Mouse (Mus musculus): Measurements from ENCODE around the gene BC051665.

Gene BC051665

DNA sequence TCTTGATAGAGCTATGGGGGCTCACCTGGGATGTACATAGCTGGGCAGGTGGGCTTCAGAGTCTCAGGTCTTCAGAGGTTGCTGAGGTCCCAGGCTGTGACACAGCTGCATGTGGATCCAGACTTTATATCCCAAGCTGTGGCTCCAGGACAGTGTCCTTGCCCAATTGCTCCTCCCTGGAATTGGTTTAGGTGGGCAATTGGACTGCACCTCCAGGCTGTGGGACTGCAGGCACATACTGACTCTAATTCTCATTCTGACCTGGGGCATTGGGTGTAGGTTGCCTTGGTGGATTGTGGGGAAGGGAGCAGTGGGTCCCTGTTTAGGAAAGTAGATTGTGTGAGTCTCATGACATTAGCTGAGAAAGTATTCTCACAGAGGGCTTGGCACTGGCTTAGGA lies at the start of gene BC051665:
TSS of gene BC051665 (minus strand) at position 101 of the 400 bp plus-strand sequence.
- no peak for DNase-seq (ENCODE audit: low read depth, low spot score)

DNA sequence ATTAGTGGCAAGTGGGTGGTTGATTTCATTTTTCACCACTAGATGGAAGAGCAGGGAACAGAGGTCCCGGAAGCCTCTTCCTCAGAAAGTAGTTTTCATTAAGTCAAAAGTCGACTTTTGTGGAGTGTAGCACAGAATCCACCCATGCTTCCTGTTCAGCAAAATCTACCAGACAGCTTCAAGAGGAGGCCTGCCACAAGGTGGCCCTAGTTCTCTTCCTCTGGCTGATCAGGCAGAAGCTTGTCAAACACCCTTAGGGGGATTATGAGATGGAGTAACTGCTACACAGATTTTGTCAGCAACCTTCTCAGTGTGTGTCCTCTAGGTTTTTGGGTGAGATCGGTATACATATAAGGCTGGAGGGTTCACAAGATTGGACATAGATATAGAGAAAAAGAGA lies 39.9 kb upstream of the BC051665 start:
- DNase-seq (ENCODE audit: low read depth, low spot score) = peak; percentile 9

DNA sequence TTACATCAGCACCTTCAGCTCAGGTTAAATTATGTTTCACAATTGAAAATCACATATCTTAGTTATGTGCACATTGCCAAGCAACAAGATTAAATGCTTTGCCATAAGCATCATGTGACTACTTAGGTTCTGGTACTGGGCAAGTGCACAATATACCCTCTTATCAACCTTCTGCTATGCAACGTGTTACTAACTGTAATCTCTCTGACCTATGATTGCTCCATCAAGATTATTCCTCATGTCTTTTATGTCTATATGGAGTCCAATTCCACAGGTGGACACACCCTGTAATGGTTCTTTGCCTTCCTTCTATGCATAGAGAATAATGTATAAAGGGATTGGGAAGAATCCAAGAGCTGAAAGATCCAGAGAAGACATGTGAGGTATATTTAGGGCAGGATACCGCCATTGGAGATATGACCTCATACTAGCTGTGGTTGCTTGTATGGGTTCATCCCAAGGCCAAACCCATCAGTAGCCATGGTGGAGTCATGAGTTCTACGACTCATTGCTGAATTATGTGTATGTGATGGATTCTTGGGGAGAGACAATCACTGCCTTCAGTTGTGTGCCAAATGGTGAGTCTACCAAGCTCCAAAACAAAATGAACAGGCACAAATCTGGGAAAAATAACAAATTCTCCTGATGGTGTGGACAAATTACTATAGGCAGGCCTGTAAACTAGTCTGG lies 34.5 kb upstream of the BC051665 start:
- DNase-seq (ENCODE audit: low read depth, low spot score) = no peak

DNA sequence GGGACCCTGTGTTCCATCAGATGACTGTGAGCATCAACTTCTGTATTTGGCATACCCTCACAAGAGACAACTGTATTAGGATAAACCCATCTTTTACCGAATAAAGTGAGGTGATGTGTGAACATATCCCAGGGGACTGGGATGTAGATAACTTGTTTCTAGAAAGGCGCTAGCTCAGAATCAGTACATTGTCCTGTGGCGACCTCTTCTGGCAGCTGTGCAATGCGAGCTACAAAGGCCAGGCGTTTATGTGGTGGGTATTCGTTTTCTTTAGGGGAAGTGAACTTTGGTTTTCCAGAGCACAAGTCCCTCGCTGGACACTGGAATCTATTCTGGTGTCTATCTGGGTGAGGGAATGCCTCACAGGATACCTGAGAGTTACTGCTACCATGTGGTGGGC lies 33.3 kb upstream of the BC051665 start:
- peak; percentile 49 for DNase-seq (ENCODE audit: low read depth, low spot score)

DNA sequence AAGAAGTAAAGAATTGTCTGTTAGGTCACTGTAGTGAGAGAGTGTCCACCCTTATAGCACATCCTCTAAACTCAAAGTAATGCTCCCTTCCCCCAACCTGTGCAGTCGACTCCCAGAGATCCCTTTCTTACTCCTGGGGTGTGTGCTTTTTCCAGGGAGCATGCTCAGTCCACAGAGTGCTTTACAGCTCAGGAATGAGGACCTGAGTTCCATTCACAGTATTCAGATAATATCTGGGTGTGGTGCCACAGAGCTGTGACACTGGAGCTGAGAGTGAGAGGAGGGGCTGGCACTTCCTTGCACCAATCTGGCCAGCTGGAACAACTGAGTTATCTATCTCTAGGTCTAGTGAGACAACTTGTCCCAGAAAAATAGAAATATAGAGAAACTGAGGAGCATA lies 27.6 kb upstream of the BC051665 start:
- no peak for DNase-seq (ENCODE audit: low read depth, low spot score)

DNA sequence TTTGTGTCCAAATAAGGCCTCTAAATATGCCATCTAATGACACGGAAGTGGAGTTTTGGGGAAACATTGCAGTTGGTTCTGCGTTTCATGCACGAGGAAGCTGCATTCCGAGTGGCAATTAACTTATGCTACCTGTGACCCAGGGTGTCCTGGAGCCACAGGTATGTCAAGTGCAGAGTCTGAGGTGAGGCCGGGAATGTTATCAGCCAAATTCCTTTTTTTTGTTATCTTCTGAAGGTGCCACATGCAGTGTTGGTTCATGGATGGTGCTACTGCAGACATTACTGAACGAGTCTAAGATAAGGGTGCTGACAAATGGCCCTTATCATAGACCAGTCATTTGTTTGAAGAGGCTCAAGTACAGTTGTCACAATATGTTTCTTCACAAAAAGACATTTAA lies 26.6 kb upstream of the BC051665 start:
- no peak for DNase-seq (ENCODE audit: low read depth, low spot score)

DNA sequence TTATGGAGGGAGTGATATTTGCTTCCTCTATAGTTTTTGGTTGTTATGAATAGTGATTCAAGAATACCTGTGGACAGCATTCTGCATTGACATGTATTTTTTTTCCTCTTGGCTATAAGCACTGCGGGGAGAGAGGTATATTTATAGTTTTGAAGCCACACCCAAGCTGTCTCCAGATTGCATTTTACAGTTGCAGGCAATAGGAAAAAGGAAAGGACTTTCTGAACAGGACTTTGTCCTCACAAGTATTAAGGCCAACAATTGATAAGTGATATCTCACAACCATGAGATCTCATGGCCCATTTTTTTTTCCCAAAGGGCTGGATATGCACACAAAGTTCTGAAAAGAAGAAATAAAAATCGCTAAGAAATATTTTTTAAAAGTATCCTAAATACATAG lies 23.5 kb upstream of the BC051665 start:
- no peak for DNase-seq (ENCODE audit: low read depth, low spot score)

DNA sequence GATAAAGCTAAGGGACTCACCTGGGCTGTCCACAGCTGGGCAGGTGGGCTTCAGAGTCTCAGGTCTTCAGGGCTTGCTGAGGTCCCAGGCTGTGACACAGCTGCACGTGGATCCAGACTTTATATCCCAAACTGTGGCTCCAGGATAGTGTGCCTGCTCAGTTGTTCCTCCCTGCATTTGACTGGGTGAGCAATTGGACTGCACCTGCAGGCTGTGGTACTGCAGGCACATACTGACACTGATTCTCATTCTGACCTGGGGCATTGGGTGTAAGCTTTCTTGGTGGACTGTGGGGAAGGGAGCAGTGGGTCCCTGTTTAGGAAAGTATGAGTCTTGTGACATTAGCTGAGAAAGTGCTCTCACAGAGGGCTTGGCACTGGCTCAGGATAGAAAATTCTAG lies 16.6 kb upstream of the BC051665 start, which contains the start of gene Ctsll3:
TSS of gene Ctsll3 (minus strand) at position 101 of the 400 bp plus-strand sequence.
- DNase-seq (ENCODE audit: low read depth, low spot score) = no peak

DNA sequence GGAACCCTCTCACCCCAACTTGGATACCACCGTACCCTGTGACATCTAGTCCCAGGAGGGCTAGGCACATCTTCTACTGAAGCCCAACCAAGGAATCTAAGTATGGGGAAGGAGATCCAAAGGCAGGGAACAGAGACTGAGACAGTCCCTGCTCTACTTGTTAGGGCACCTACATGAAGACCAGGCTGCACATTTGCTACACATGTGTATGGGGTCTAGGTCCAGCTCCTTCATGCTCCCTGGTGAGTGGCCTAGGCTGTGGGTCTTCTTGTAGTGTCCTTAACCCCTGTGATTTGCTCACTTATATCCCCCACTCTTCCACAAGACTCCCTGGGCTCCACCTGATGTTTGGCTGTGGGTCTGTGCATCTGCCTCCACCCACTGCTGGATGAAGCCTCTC lies 3.3 kb upstream of the BC051665 start:
- DNase-seq (ENCODE audit: low read depth, low spot score) = no peak

DNA sequence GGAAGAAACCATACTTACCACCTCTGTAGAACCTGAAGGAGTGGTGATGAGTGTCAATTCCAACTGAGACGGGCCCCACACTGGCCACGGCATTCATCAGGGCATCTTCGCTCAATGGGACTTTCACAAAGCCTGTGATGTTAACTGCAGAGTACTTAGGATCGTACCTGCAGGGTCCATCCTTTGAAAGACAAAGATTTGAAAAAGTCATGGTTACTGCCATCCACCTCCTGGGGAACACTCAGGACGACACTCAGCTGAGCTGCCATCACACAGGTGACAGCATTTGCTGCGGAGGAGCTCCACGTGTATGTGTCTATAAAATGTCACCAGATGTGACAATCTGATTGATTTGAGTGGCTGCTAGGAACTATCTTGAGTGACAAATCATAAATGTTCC lies 2.9 kb downstream of the BC051665 start:
- no peak for DNase-seq (ENCODE audit: low read depth, low spot score)

DNA sequence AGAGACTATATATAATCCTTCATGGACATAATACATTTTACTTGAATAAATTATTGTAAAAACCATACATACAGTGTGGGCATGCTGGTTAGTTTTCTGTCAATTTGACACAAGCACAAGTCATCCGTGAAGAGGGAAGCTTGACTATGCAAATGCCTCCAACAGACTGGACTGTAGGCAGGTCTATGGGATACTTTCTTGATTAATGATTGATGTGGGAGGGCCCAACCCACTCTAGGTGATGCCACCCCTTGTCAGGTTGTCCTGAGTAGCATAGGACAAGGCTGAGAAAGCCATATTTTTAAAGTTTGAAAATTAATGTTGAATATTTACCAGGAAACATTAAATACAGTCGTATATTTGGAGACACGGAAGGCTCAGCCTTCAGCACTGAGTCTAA lies 5.6 kb downstream of the BC051665 start:
- DNase-seq (ENCODE audit: low read depth, low spot score) = no peak

DNA sequence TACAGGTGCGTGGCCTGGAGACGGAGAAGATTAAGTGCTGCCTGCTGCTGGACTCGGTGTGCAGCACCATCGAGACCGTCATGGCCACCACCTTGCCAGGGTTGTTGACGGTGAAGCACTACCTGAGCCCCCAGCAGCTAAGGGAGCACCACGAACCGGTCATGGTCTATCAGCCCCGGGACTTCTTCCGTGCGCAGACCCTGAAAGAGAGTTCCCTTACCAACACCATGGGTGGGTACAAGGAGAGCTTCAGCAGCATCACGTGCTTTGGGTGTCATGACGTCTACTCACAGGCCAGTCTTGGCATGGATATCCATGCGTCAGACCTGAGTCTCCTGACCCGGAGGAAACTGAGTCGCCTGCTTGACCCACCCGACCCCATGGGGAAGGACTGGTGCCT lies 25.0 kb downstream of the BC051665 start:
- DNase-seq (ENCODE audit: low read depth, low spot score) = no peak

DNA sequence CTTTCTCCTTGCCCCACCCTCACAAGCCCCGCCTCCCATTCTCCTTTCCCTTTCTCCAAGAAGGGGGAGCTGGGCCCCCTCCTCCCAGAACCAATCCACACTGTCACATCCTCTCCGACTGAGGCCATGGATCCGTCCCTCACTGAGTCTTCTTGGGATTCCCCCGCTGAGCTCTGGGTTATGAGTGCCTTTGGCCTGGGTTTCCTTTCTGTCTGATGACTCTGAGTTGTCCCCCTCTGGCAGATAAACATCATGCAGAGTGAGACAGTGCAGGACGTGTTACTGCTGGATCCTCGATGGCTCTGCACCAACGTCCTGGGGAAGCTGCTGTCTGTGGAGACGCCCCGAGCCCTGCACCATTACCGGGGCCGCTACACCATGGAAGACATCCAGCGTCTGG lies 25.8 kb downstream of the BC051665 start:
- DNase-seq (ENCODE audit: low read depth, low spot score) = no peak

DNA sequence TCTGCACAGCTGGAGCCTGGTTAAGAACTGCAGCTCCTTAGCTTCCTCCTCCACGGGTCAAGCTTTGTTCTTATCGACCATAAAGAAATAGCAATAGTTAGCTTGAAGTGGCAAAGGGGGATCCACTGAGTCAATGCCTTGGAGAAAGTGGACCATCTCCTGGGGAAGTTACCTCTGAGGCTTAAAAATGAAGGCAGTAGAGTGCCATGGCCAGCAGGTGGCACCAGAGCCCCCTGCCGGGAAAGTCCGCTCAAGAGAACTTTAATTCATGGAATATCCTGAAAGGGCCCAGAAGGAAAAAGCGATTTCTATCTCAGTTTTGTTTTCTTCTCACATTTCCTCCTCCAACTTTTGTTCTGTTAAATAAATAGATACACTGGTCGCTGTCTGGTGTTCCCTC lies 27.0 kb downstream of the BC051665 start:
- peak; percentile 51 for DNase-seq (ENCODE audit: low read depth, low spot score)

DNA sequence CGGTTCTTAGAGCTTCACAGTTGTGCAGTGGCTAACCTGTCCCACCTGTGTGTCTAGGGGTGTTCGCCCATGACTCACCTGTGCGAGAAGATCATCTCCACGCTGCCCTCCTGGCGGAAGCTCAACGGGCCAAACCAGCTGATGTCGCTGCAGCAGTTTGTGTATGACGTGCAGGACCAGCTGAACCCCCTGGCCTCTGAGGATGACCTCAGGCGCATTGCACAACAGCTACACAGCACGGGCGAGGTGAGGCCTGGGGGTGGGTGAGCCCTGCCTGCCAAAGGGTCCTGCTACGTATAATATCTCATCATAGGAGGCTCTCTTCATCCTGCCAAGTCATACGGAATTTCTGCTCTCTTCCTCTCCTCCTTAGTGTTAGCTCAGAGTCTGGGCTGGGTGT lies 28.9 kb downstream of the BC051665 start:
- DNase-seq (ENCODE audit: low read depth, low spot score) = no peak

DNA sequence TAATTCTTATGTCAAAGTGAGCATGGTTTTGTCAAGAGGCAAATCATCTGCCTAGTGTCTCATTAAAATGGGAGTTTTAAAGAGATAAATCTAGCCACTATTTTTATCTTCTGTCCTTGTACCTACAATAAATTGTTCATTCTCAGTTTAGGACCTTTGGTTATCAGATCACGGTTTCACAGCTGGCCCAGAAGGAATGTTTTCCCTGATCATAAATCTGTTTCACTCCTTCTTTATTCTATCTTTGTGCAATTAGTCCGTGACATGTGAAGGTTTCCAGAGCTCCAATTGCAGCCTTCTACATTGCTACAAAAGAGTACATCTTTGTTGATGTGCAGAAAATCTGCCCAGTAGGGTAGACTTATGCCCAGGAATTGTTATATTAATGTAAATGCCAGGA lies 30.9 kb downstream of the BC051665 start:
- DNase-seq (ENCODE audit: low read depth, low spot score) = no peak

DNA sequence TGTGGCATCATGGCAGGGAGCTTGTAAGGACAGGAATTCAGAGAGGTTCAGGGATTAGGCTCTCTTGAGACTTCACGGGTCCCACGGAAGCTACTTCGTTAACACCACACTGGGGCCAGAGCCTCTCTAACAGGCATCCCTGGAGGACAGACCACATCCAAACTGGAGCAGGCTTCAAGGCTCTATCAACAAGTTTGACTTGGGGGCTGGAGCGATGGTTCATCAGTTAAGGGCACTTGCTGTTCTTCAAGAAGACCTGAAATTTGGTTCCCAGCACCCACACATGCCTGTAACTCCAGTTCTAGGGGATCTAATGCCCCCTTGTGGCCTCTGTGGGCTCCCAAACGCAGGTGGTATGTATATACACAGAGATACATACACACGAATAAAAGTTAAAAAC lies 32.9 kb downstream of the BC051665 start:
- no peak for DNase-seq (ENCODE audit: low read depth, low spot score)

DNA sequence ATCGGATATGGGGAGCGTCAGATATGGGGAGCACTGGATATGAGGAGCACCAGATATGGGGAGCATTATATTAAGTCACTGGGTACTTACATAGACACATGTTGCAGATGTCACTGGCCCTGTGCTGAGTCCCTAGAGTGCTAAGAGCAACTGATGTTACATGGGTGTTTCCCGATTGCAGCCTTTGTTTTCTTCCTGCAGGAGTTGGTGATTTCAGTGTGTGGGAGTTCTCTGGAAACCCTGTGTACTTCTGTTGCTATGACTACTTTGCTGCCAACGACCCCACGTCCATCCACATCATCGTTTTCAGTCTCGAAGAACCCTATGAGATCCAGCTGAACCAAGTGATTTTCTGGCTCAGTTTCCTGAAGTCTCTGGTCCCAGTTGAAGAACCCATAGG lies 35.2 kb downstream of the BC051665 start:
- no peak for DNase-seq (ENCODE audit: low read depth, low spot score)

DNA sequence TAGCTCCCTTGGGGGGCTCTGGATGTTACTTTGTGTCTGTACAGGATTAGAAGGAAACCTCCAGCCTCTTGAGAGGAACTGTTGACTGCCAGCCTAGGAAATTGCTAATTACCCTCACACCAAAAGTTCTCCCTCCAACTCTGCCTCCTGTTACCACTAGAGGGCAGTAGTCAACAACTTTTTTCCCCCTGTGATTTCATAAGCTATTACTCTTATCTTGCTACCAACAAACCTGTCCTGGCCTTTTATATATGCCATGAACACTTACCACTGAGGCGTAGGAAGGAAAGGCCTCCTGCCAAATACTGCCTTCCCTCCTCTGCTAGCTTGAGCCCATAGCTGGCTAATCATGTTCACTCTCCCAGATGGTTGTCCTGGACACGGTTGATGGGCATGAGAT lies 37.6 kb downstream of the BC051665 start:
- DNase-seq (ENCODE audit: low read depth, low spot score) = peak; percentile 45

DNA sequence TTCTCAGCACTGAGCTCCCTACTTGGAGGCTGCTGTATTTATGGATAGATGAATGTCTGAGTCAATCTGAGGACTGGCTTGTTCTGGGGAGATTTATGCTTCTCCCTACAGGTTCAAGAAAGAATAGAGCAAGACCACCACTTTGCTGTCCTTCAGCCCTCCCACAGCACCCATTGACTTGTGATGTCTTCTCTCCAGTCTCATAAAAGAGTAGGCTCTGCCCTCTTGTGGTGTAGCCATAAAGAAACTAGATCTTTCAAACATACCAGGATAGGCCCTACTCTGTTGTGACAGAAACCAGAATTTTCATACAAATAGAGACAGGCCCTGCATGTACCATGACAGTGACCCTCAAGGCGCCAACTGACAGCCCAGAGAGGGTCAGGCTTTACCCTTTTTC lies 39.0 kb downstream of the BC051665 start:
- no peak for DNase-seq (ENCODE audit: low read depth, low spot score)

DNA sequence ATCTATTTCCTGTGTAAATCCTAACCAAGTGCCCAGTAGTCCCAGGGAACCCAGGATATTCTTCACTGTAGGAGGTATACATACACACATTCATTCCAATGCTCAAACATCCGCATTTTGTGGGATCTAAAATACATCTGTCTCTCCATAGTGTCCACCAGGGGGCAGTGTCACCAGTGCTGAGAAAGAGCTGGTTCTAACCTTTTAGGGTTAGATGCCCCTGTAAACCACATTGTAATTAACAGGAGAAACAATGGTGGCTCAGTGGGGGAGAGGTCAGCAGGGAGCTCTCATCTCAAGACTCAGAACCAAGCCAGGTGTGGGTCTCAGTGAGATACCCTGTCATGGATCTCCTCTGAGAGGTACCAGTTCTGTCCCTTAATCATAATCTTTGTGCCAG lies 39.9 kb downstream of the BC051665 start:
- peak; percentile 75 for DNase-seq (ENCODE audit: low read depth, low spot score)

DNA sequence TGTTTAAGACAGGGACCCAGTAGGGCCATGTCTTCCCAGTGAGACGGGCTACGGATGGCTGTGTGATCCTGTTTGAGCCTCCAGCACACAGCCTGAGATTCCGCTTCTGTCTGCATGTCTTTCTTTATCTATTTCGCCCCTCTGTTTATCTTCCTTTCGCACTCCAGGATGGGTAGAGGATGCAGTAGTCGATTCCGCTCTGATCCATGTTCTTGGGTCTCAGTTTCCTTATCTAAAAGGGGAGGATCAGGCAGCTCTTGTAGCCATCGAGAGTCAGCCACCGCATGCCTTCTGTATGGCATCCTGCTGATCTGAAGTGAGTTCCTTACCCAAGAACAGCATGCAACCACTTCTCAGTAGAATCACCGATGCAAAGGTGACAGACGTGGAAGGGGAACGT lies 40.8 kb downstream of the BC051665 start:
- DNase-seq (ENCODE audit: low read depth, low spot score) = no peak

DNA sequence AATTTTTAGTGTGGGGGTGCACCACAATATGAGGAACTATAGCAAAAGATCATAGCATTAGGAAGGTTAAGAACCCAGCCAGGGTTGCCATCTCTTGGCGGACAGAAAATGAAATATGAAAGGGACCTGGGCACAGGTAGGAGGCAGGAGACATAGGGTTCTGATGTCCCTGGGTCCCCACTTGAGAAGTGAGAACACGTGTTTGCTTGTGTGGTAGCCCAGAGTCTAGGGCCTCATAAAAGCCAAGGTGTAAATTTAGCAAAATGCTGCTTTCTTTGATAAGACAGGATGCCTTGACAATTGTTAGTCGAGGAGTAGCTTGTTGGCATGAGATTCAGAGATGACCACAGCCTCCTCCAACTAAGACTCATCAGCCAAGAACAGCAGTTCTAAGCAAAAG lies 41.4 kb downstream of the BC051665 start:
- DNase-seq (ENCODE audit: low read depth, low spot score) = no peak

DNA sequence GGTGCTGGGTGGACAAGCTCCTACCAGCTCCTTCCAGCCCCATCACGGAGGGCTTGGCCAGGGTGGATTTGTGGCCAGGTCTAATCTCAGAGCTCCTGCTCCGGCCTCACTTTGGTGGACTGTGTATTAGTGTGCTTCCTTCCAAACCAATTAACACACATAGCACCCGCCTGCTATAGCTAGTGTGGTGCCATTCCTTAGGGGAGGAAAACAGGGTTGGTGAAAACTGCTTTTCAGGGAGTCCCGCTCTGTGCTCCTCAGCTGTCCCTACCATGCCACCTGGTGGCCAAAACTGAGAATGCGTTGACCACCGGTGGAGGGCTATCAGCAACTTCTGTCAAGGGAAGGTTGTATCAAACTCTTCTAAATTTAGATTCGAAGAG lies 42.1 kb downstream of the BC051665 start:
- DNase-seq (ENCODE audit: low read depth, low spot score) = peak; percentile 73

Measured in R1 (cell line).